Mouse (Mus musculus): Measurements from ENCODE around the gene Pou2f2.

- TF ChIP-seq POLR2A (IDR thresholded peaks at IDR 0.05; ENCODE audit: borderline replicate concordance, extremely low read depth, low read depth, low read length) (no peak), CTCF (IDR thresholded peaks at IDR 0.05; ENCODE audit: insufficient read depth, low read length) (no peak)
These were observed 90.6 kb downstream of the Pou2f2 start for GRCm38 (mm10) chr7:25088968-25089367.

Measured in lung, adult 2 months (tissue).